Mouse (Mus musculus) embryo, embryonic 10.5 days (tissue): ENCODE data around the gene Gng2.
"Not testable (repeated sequence)": the region's sequence is repeated elsewhere in the genome, so short reads cannot be mapped to it uniquely, and the experiment has no call there.

ENCODE experiments used
- DNase-seq: peaks from one replicate; pipeline ENCODE4 v3.0.0-alpha.2; 2015; ENCODE audit warnings: low spot score

The Gng2 gene

GRCm38 (mm10) chr14:19935084-19935483 is 42.3 kb downstream of the Gng2 start:
- DNase-seq: no peak

GRCm38 (mm10) chr14:19933314-19933713 is 44.1 kb downstream of the Gng2 start:
- DNase-seq: no peak

- DNase-seq: no peak
Observed at GRCm38 (mm10) chr14:19927879-19928278, 49.5 kb downstream of the Gng2 start.

- DNase-seq: no peak
Observed at GRCm38 (mm10) chr14:19927156-19927555, 50.3 kb downstream of the Gng2 start.

GRCm38 (mm10) chr14:19926312-19926711 is 51.1 kb downstream of the Gng2 start:
- DNase-seq: no peak

GRCm38 (mm10) chr14:19925157-19925556 is 52.3 kb downstream of the Gng2 start:
- no peak for DNase-seq

- DNase-seq: no peak
Observed at GRCm38 (mm10) chr14:19924086-19924485, 53.3 kb downstream of the Gng2 start.

GRCm38 (mm10) chr14:19920254-19920691 is 57.2 kb downstream of the Gng2 start:
- DNase-seq: peak; percentile 77

- no peak for DNase-seq
Observed at GRCm38 (mm10) chr14:19919789-19920188, 57.6 kb downstream of the Gng2 start.

- DNase-seq: no peak
Observed at GRCm38 (mm10) chr14:19917534-19917933, 59.9 kb downstream of the Gng2 start.

GRCm38 (mm10) chr14:19916315-19916714 is 61.1 kb downstream of the Gng2 start:
- no peak for DNase-seq

GRCm38 (mm10) chr14:19912891-19913290 is 64.5 kb downstream of the Gng2 start:
- no peak for DNase-seq

GRCm38 (mm10) chr14:19905615-19906014 is 71.8 kb downstream of the Gng2 start:
- no peak for DNase-seq

- no peak for DNase-seq
Observed at GRCm38 (mm10) chr14:19904821-19905220, 72.6 kb downstream of the Gng2 start.

GRCm38 (mm10) chr14:19904031-19904430 is 73.4 kb downstream of the Gng2 start:
- no peak for DNase-seq

- DNase-seq: no peak
Observed at GRCm38 (mm10) chr14:19900492-19900891, 76.9 kb downstream of the Gng2 start.

- no peak for DNase-seq
Observed at GRCm38 (mm10) chr14:19887569-19887968, 89.9 kb downstream of the Gng2 start.

GRCm38 (mm10) chr14:19884431-19884830 is 93.0 kb downstream of the Gng2 start:
- not testable (repeated sequence) for DNase-seq

- no peak for DNase-seq
Observed at GRCm38 (mm10) chr14:19874201-19874807, 103.1 kb downstream of the Gng2 start.

GRCm38 (mm10) chr14:19867286-19867935 is 110.0 kb downstream of the Gng2 start:
- DNase-seq: peak; percentile 16

- not testable (repeated sequence) for DNase-seq
Observed at GRCm38 (mm10) chr14:19865121-19865520, 112.3 kb downstream of the Gng2 start.

- no peak for DNase-seq
Observed at GRCm38 (mm10) chr14:19861311-19862080, 115.9 kb downstream of the Gng2 start.

- no peak for DNase-seq
Observed at GRCm38 (mm10) chr14:19860281-19860680, 117.1 kb downstream of the Gng2 start.
